8 mouse cellular contexts compared by ENCODE assay signal in the genomic region with DNA sequence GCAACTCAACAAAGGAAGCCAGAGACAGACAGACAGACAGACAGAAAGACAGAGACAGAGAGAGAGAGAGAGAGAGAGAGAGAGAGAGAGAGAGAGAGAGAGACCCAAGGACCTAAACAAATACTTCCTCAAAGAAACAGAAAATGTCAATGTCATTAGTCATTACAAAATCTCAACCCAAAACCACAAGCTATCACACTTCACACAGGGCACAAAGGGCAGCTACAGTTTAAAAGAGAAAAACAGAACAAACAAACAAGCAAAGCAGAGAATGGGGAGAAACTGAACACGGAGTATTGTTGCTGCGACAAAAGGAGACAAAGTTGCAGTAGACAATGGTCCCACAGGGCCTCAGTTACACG. TPM values are rescaled to one million over a fixed set of nuclear protein-coding genes. Genes with fewer than 3 reads are reported as not detected.
DNase-seq lines count a peak whose midpoint lies in the region; ATAC-seq lines count a peak whose summit lies in the region.

No protein-coding gene starts in this region.

- H3K79me2 ChIP-seq in macrophage (ENCODE audit: inconsistent target): peaks cover 95% of the 10 kb centered on the region

- H3K27ac ChIP-seq in neural tube, embryonic 11.5 days (ENCODE audit: low read depth, low read length): peak overlapping the region; percentile 65
- H3K27ac ChIP-seq in forebrain, embryonic 13.5 days: peak overlapping the region; percentile 89
- H3K27ac ChIP-seq in macrophage: peak overlapping the region; percentile 97
- peak overlapping the region; percentile 55 for H3K27ac ChIP-seq in stomach, embryonic 15.5 days

- H3K4me2 ChIP-seq in neural tube, embryonic 11.5 days (ENCODE audit: low read depth): no peak overlapping the region
- peak overlapping the region; percentile 15; the same call in 1 of the 2 replicates for H3K4me2 ChIP-seq in forebrain, embryonic 13.5 days
- no peak overlapping the region for H3K4me2 ChIP-seq in stomach, embryonic 15.5 days

- no peaks in the 10 kb centered on the region for H3K9me3 ChIP-seq in neural tube, embryonic 11.5 days (ENCODE audit: control insufficient read depth, low read length)
- H3K9me3 ChIP-seq in forebrain, embryonic 13.5 days (replicated peaks): no peaks in the 10 kb centered on the region
- no peaks in the 10 kb centered on the region for H3K9me3 ChIP-seq in stomach, embryonic 15.5 days

- H3K36me3 ChIP-seq in neural tube, embryonic 11.5 days (ENCODE audit: control insufficient read depth, insufficient read depth, low read length): no peaks in the 10 kb centered on the region
- no peaks in the 10 kb centered on the region for H3K36me3 ChIP-seq in forebrain, embryonic 13.5 days (ENCODE audit: poor library complexity, severe bottlenecking)
- H3K36me3 ChIP-seq in macrophage (ENCODE audit: inconsistent target): no peaks in the 10 kb centered on the region
- no peaks in the 10 kb centered on the region for H3K36me3 ChIP-seq in stomach, embryonic 15.5 days

- DNase-seq in neural tube, embryonic 11.5 days (ENCODE audit: low spot score): no peak
- DNase-seq in neural tube, embryonic 10.5 days (ENCODE audit: extremely low spot score, low spot score): no peak
- DNase-seq in layer of hippocampus, adult 9-10 months (ENCODE audit: low spot score): no peak
- DNase-seq in cerebellum, postnatal 10 days: no peak
- no peak for DNase-seq in ovary, adult 18-20 months (ENCODE audit: low spot score)

- no peak overlapping the region for H3K4me3 ChIP-seq in neural tube, embryonic 11.5 days (ENCODE audit: low read depth, low read length)
- no peak overlapping the region for H3K4me3 ChIP-seq in forebrain, embryonic 13.5 days
- H3K4me3 ChIP-seq in macrophage (ENCODE audit: inconsistent target): no peak overlapping the region
- H3K4me3 ChIP-seq in stomach, embryonic 15.5 days (replicated peaks): no peak overlapping the region

- no peak overlapping the region for H3K9ac ChIP-seq in neural tube, embryonic 11.5 days (ENCODE audit: low read length)
- no peak overlapping the region for H3K9ac ChIP-seq in forebrain, embryonic 13.5 days
- no peak overlapping the region for H3K9ac ChIP-seq in stomach, embryonic 15.5 days

- peaks cover 24% of the 10 kb centered on the region for H3K4me1 ChIP-seq in neural tube, embryonic 11.5 days (ENCODE audit: control insufficient read depth, insufficient read depth, low read length)
- H3K4me1 ChIP-seq in forebrain, embryonic 13.5 days: peaks cover 46% of the 10 kb centered on the region
- H3K4me1 ChIP-seq in stomach, embryonic 15.5 days: peaks cover 33% of the 10 kb centered on the region

- H3K27me3 ChIP-seq in neural tube, embryonic 11.5 days (ENCODE audit: control insufficient read depth, insufficient read depth, low read length): no peaks in the 10 kb centered on the region
- H3K27me3 ChIP-seq in forebrain, embryonic 13.5 days: no peaks in the 10 kb centered on the region
- H3K27me3 ChIP-seq in stomach, embryonic 15.5 days (replicated peaks): no peaks in the 10 kb centered on the region

- WGBS in neural tube, embryonic 11.5 days: 22% methylated on average over 3 of the region's 3 CpGs
- 17% methylated on average over 3 of the region's 3 CpGs for WGBS in forebrain, embryonic 13.5 days
- 0% methylated on average over 3 of the region's 3 CpGs for WGBS in macrophage (ENCODE audit: missing documents)
- WGBS in stomach, embryonic 15.5 days: 40% methylated on average over 3 of the region's 3 CpGs

- ATAC-seq in neural tube, embryonic 11.5 days (ENCODE audit: insufficient read depth, low FRiP score, low TSS enrichment): no peak
- no peak for ATAC-seq in forebrain, embryonic 13.5 days
- ATAC-seq in stomach, embryonic 15.5 days (ENCODE audit: insufficient read depth, low FRiP score, low read depth): no peak

RNA-seq across cellular contexts. Expression of a gene that starts 28.3 kb away (rescaled TPM):
- 30.5 and 31.3 TPM in 2 replicates for polyA plus RNA-seq in neural tube, embryonic 11.5 days (2014; fragmentation: Nextera tagmentation; extraction: Ambion mirVana)
- 18.2 and 19.9 TPM in 2 replicates for polyA plus RNA-seq in forebrain, embryonic 13.5 days (2015; fragmentation: Nextera tagmentation; extraction: Ambion mirVana)
- total RNA-seq in macrophage (2018; cell fraction: chromatin; rRNA removed): 100 to 1,000 TPM in 19 of 26 experiments, 10 to 100 TPM in 7; 24.5 to 267 (median 142) TPM
- total RNA-seq in macrophage (2018; cell fraction: cytosol; rRNA removed): 100 to 1,000 TPM in 7 of 26 experiments, 10 to 100 TPM in 19; 56.4 to 109 (median 82.5) TPM
- total RNA-seq in macrophage (2018; cell fraction: nucleus; rRNA removed): 100 to 1,000 TPM in 12 of 26 experiments, 10 to 100 TPM in 14; 30.1 to 198 (median 99.8) TPM
- 72.6 to 95.1 TPM (median 88.3 TPM) in 3 replicates for polyA plus RNA-seq in macrophage (2018)
- 26.0 and 27.0 TPM in 2 replicates for polyA plus RNA-seq in stomach, embryonic 15.5 days (2015; fragmentation: Nextera tagmentation; extraction: Ambion mirVana)

RNA-seq across cellular contexts. Expression of a gene that starts 56.6 kb away (rescaled TPM):
- 0.38 and 0.52 TPM in 2 replicates for polyA plus RNA-seq in neural tube, embryonic 11.5 days (2014; fragmentation: Nextera tagmentation; extraction: Ambion mirVana)
- 1.4 and 1.8 TPM in 2 replicates for polyA plus RNA-seq in forebrain, embryonic 13.5 days (2015; fragmentation: Nextera tagmentation; extraction: Ambion mirVana)
- not detected for total RNA-seq in macrophage (2018; cell fraction: chromatin; rRNA removed)
- not detected for total RNA-seq in macrophage (2018; cell fraction: cytosol; rRNA removed)
- total RNA-seq in macrophage (2018; cell fraction: nucleus; rRNA removed): not detected
- polyA plus RNA-seq in macrophage (2018): not detected in 3 replicates
- not detected in 2 replicates for polyA plus RNA-seq in stomach, embryonic 15.5 days (2015; fragmentation: Nextera tagmentation; extraction: Ambion mirVana)
